Mouse (Mus musculus): ENCODE measurements around the gene Grip2. TPM values are rescaled to one million over a fixed set of nuclear protein-coding genes. Genes with fewer than 3 reads are reported as not detected.

Gene Grip2
- polyA plus RNA-seq, 1 experiment from 2014 or later = 1.4 TPM

- no peak overlapping the region for H3K4me3 ChIP-seq (replicated peaks)
- 69% methylated on average over 3 of the region's 3 CpGs for WGBS
- no peaks in the 10 kb centered on the region for H3K36me3 ChIP-seq (replicated peaks)
- no peaks in the 10 kb centered on the region for H3K27me3 ChIP-seq
- no peak overlapping the region for H3K9ac ChIP-seq
- no peak overlapping the region for H3K4me2 ChIP-seq
- no peak for ATAC-seq (ENCODE audit: low FRiP score)
- 0 out of 2 replicates have a peak, but pooled peaks cover under 1% of the 10 kb centered on the region for H3K4me1 ChIP-seq
- H3K9me3 ChIP-seq = no peaks in the 10 kb centered on the region
- no peak overlapping the region for H3K27ac ChIP-seq
Observed at GRCm38 (mm10) chr6:91832863-91833440, 5.9 kb upstream of the Grip2 start.

- ATAC-seq (ENCODE audit: low FRiP score) = no peak
- Histone ChIP-seq H3K27ac (no peak overlapping the region), H3K4me2 (no peak overlapping the region), H3K9ac (no peak overlapping the region), H3K4me1 (no peaks in the 10 kb centered on the region), H3K9me3 (no peaks in the 10 kb centered on the region), H3K36me3 (replicated peaks) (no peaks in the 10 kb centered on the region), H3K4me3 (replicated peaks) (no peak overlapping the region), H3K27me3 (no peaks in the 10 kb centered on the region)
- WGBS = 81% methylated on average over 5 of the region's 5 CpGs
Observed at GRCm38 (mm10) chr6:91827926-91828325, 876 bp upstream of the Grip2 start.

- Histone ChIP-seq H3K27ac (no peak overlapping the region), H3K9me3 (no peaks in the 10 kb centered on the region), H3K27me3 (no peaks in the 10 kb centered on the region), H3K4me3 (replicated peaks) (no peak overlapping the region), H3K36me3 (replicated peaks) (no peaks in the 10 kb centered on the region), H3K4me1 (peaks cover 4% of the 10 kb centered on the region; the same call in 1 of the 2 replicates), H3K9ac (no peak overlapping the region), H3K4me2 (no peak overlapping the region)
- ATAC-seq (ENCODE audit: low FRiP score) = no peak
- WGBS = 86% methylated on average over 8 of the region's 8 CpGs
Observed at GRCm38 (mm10) chr6:91818271-91818670, 8.8 kb downstream of the Grip2 start.

DNA sequence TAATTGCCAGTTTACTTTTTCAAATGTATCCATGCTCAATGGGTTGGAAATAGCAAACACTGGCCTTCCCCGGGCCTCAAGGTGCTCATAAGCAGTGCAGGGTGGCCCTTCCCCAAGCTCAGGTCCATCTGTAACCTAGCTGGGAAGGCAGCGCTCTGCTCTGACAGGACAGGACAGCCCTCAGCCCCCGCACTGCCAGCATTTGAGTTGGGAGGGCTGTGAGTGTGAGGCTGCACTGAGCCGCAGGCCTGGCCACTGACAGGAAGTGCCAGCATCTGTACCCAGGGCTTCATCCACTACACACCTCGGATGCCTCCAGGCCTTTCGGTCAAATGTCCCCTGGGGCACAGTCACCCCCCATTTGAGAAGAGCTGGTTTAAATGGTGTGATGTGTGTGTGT lies 11.1 kb downstream of the Grip2 start:
- 84% methylated on average over 6 of the region's 6 CpGs for WGBS
- no peaks in the 10 kb centered on the region for H3K27me3 ChIP-seq
- H3K36me3 ChIP-seq (replicated peaks) = no peaks in the 10 kb centered on the region
- H3K27ac ChIP-seq = no peak overlapping the region
- H3K4me2 ChIP-seq = no peak overlapping the region
- ATAC-seq (ENCODE audit: low FRiP score) = no peak
- peaks cover 4% of the 10 kb centered on the region; the same call in 1 of the 2 replicates for H3K4me1 ChIP-seq
- H3K9me3 ChIP-seq = no peaks in the 10 kb centered on the region
- no peak overlapping the region for H3K4me3 ChIP-seq (replicated peaks)
- H3K9ac ChIP-seq = no peak overlapping the region

DNA sequence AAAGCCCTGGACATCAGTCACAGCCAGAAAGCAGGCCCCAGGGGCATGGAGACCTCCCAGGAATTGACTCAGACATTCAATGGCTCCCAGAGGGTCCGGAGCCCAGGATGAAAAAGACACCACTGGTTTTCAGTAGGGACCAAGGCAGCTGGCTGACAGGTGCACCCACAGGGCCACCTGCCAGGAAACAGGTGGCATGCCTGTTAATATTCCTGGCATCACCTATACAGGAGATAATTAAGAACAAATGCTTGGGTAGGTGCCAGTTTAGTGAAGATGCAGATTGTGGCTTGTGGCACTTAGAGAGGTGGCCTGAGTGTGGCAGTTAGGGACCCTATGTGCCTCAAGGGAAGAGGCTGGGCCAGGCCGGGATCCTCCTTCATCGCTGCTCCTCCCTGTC lies 13.4 kb downstream of the Grip2 start:
- WGBS = 87% methylated on average over 3 of the region's 3 CpGs

GRCm38 (mm10) chr6:91810007-91810406 lies 17.0 kb downstream of the Grip2 start:
- H3K27ac ChIP-seq = no peak overlapping the region
- H3K9me3 ChIP-seq = no peaks in the 10 kb centered on the region
- H3K27me3 ChIP-seq = peaks cover 40% of the 10 kb centered on the region
- H3K4me3 ChIP-seq (replicated peaks) = no peak overlapping the region
- H3K36me3 ChIP-seq (replicated peaks) = no peaks in the 10 kb centered on the region
- H3K4me1 ChIP-seq = peaks cover 13% of the 10 kb centered on the region
- ATAC-seq (ENCODE audit: low FRiP score) = no peak
- H3K4me2 ChIP-seq = no peak overlapping the region
- no peak overlapping the region for H3K9ac ChIP-seq
- WGBS = 50% methylated on average over 1 of the region's 1 CpGs

More for the DNA sequence above, 13.4 kb downstream of the Grip2 start:
- H3K4me3 ChIP-seq (replicated peaks) = no peak overlapping the region
- H3K36me3 ChIP-seq (replicated peaks) = no peaks in the 10 kb centered on the region
- H3K9ac ChIP-seq = no peak overlapping the region
- H3K27me3 ChIP-seq = peaks cover 5% of the 10 kb centered on the region; the same call in 1 of the 2 replicates
- H3K9me3 ChIP-seq = no peaks in the 10 kb centered on the region
- no peak overlapping the region for H3K27ac ChIP-seq
- peaks cover 4% of the 10 kb centered on the region; the same call in 1 of the 2 replicates for H3K4me1 ChIP-seq
- no peak for ATAC-seq (ENCODE audit: low FRiP score)
- no peak overlapping the region for H3K4me2 ChIP-seq

DNA sequence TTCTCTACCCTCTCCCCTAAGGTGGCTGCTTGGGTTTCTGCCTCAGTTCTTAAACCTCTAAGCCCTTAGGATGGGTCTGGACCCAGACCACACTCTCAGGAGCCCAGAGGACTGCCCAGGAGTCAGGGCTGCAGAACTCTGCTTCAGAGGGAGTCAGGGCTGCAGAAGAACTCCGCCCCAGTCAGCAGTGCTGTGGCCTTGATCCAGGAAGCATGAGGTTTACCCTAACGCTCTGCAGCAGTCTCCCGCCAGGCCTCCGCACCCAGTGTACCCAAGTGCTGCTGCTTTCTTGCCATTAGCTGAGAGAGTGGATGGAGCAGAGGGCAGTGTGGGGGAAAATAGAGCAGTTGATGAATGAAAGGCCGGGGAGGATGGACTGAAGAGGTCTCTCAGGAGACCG lies 19.0 kb downstream of the Grip2 start:
- 65% methylated on average over 6 of the region's 6 CpGs for WGBS
- no peak overlapping the region for H3K9ac ChIP-seq
- ATAC-seq (ENCODE audit: low FRiP score) = no peak
- H3K4me1 ChIP-seq = peaks cover 17% of the 10 kb centered on the region
- H3K4me3 ChIP-seq (replicated peaks) = no peak overlapping the region
- no peak overlapping the region for H3K27ac ChIP-seq
- no peaks in the 10 kb centered on the region for H3K9me3 ChIP-seq
- no peak overlapping the region for H3K4me2 ChIP-seq
- no peaks in the 10 kb centered on the region for H3K36me3 ChIP-seq (replicated peaks)
- H3K27me3 ChIP-seq = peaks cover 43% of the 10 kb centered on the region

DNA sequence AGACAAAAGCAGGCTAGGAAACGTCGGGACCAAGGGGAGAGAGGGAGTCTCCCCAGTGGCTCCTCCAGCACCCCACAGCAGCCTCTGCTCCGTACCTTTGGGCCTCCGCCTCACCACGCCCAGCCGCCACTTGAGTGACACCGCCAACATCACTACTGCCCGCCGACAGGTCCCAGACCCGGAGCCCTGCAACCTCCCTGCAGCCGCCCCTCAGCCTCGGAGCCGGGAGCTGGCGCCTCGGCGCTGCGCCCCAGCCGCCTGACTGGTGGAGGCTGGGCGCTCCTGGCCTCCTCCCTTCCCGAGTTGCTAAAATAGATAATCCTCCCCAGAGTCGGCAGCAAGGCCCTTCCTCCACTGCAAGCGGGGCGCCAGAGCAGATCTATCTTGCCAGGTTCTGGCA lies 19.9 kb downstream of the Grip2 start:
- Histone ChIP-seq H3K4me3 (replicated peaks) (peak overlapping the region; percentile 29), H3K36me3 (replicated peaks) (no peaks in the 10 kb centered on the region), H3K9ac (peak overlapping the region; percentile 36), H3K27ac (no peak overlapping the region), H3K27me3 (peaks cover 43% of the 10 kb centered on the region), H3K9me3 (no peaks in the 10 kb centered on the region), H3K4me1 (peaks cover 17% of the 10 kb centered on the region), H3K4me2 (peak overlapping the region; percentile 56)
- 5% methylated on average over 23 of the region's 23 CpGs for WGBS
- no peak for ATAC-seq (ENCODE audit: low FRiP score)

- Histone ChIP-seq H3K9me3 (no peaks in the 10 kb centered on the region), H3K9ac (no peak overlapping the region), H3K27me3 (peaks cover 43% of the 10 kb centered on the region), H3K4me1 (peaks cover 17% of the 10 kb centered on the region), H3K27ac (no peak overlapping the region), H3K4me2 (no peak overlapping the region), H3K4me3 (replicated peaks) (no peak overlapping the region), H3K36me3 (replicated peaks) (no peaks in the 10 kb centered on the region)
- ATAC-seq (ENCODE audit: low FRiP score) = no peak
- WGBS = 55% methylated on average over 7 of the region's 7 CpGs
Observed at GRCm38 (mm10) chr6:91804177-91804576, 22.9 kb downstream of the Grip2 start.

DNA sequence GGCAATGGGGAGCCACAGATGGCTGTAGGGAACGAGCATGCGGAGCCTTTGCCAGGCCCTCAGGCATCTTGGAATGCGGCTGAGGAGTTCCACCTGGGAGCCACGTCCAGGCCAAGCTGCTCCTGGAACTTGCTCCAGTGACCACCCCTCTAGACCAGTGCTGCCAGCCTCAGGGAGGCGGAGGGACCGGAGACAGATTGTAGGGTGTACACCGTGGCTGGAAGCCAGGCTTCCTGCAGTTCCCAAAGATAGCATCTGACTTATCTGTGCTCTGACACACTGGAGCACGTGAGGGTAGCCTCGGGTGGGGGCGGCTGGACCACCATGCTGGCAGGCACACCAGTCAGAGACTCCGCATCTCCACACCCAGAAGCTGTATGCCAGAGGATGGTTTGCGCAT lies 28.6 kb downstream of the Grip2 start:
- Histone ChIP-seq H3K36me3 (replicated peaks) (no peaks in the 10 kb centered on the region), H3K4me3 (replicated peaks) (no peak overlapping the region), H3K9me3 (no peaks in the 10 kb centered on the region), H3K9ac (no peak overlapping the region), H3K27me3 (no peaks in the 10 kb centered on the region; the same call in 1 of the 2 replicates), H3K4me1 (no peaks in the 10 kb centered on the region), H3K4me2 (no peak overlapping the region), H3K27ac (no peak overlapping the region)
- 83% methylated on average over 12 of the region's 12 CpGs for WGBS
- no peak for ATAC-seq (ENCODE audit: low FRiP score)

GRCm38 (mm10) chr6:91796736-91797135 lies 30.3 kb downstream of the Grip2 start:
- H3K4me3 ChIP-seq (replicated peaks) = no peak overlapping the region
- H3K36me3 ChIP-seq (replicated peaks) = no peaks in the 10 kb centered on the region
- no peaks in the 10 kb centered on the region for H3K4me1 ChIP-seq
- WGBS = 89% methylated on average over 4 of the region's 4 CpGs
- no peak overlapping the region for H3K27ac ChIP-seq
- H3K4me2 ChIP-seq = no peak overlapping the region
- no peaks in the 10 kb centered on the region for H3K9me3 ChIP-seq
- H3K27me3 ChIP-seq = no peaks in the 10 kb centered on the region; the same call in 1 of the 2 replicates
- H3K9ac ChIP-seq = no peak overlapping the region
- no peak for ATAC-seq (ENCODE audit: low FRiP score)

- H3K4me1 ChIP-seq = no peaks in the 10 kb centered on the region
- no peaks in the 10 kb centered on the region for H3K9me3 ChIP-seq
- no peak overlapping the region for H3K4me3 ChIP-seq (replicated peaks)
- H3K9ac ChIP-seq = no peak overlapping the region
- no peak for ATAC-seq (ENCODE audit: low FRiP score)
- no peaks in the 10 kb centered on the region for H3K36me3 ChIP-seq (replicated peaks)
- no peak overlapping the region for H3K27ac ChIP-seq
- 73% methylated on average over 9 of the region's 9 CpGs for WGBS
- H3K27me3 ChIP-seq = no peaks in the 10 kb centered on the region; the same call in 1 of the 2 replicates
- H3K4me2 ChIP-seq = no peak overlapping the region
Observed at GRCm38 (mm10) chr6:91796064-91796463, 31.0 kb downstream of the Grip2 start.

DNA sequence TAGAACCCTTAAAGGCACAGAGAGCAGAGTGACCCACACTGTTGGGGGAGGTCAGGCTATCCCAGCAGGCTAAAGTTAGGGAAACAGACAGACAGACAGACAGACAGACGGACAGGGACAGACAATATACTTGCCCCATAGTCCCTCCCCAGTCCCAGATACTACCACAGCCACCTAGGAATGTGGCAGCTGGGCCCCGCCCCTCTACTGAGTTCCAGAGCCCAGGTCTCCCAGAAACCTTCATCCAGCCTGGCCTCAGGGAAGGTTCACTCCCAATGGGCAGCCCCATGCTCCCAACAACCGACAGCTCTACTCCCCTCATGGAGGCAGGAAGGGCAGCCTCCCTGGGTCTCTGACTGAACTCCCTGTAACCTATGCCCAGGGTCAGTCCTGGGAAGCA lies 31.4 kb downstream of the Grip2 start:
- ATAC-seq (ENCODE audit: low FRiP score) = no peak
- no peaks in the 10 kb centered on the region for H3K9me3 ChIP-seq
- no peak overlapping the region for H3K27ac ChIP-seq
- no peaks in the 10 kb centered on the region for H3K36me3 ChIP-seq (replicated peaks)
- H3K4me3 ChIP-seq (replicated peaks) = no peak overlapping the region
- no peaks in the 10 kb centered on the region for H3K4me1 ChIP-seq
- no peak overlapping the region for H3K9ac ChIP-seq
- no peak overlapping the region for H3K4me2 ChIP-seq
- no peaks in the 10 kb centered on the region; the same call in 1 of the 2 replicates for H3K27me3 ChIP-seq
- 70% methylated on average over 3 of the region's 3 CpGs for WGBS
